Mouse (Mus musculus) cortical plate, adult 2 months (tissue): Measurements from ENCODE around the gene Nudt17.

Experiments
- CTCF ChIP-seq: fragments of 200-500 bp; IDR thresholded peaks from 2 replicates; pipeline ENCODE4 v1.5.1; 2011; ENCODE audit warnings: mild to moderate bottlenecking, control low read depth, low read length; ENCODE audit not compliant: insufficient read depth; ENCODE audit errors: extremely low read depth
- POLR2A ChIP-seq: fragments of 200-500 bp; IDR thresholded peaks from 2 replicates; pipeline ENCODE4 v1.6.1; 2011; ENCODE audit warnings: mild to moderate bottlenecking, low read length, control low read depth; ENCODE audit not compliant: insufficient read depth; ENCODE audit errors: extremely low read depth

GRCm38 (mm10) chr3:96668424-96669067, 39.8 kb downstream of the Nudt17 start:
- TF ChIP-seq POLR2A (no peak), CTCF (no peak)
